Mouse (Mus musculus) G1E (cell line): ENCODE measurements around the gene Akt3.

Source experiments
- CTCF ChIP-seq: IDR thresholded peaks from 2 replicates; pipeline ENCODE4 v1.5.1; 2012; ENCODE audit warnings: low read depth, low read length, inconsistent platforms, mixed read lengths
- GATA1 ChIP-seq: IDR thresholded peaks from 2 replicates; pipeline ENCODE4 v1.6.1; 2012; ENCODE audit warnings: borderline replicate concordance, low read length, inconsistent platforms, mixed read lengths
- TAL1 ChIP-seq: conservative IDR thresholded peaks from 2 replicates; pipeline ENCODE4 v1.6.1; 2012; ENCODE audit warnings: low read depth, low read length, inconsistent platforms, mixed read lengths

DNA sequence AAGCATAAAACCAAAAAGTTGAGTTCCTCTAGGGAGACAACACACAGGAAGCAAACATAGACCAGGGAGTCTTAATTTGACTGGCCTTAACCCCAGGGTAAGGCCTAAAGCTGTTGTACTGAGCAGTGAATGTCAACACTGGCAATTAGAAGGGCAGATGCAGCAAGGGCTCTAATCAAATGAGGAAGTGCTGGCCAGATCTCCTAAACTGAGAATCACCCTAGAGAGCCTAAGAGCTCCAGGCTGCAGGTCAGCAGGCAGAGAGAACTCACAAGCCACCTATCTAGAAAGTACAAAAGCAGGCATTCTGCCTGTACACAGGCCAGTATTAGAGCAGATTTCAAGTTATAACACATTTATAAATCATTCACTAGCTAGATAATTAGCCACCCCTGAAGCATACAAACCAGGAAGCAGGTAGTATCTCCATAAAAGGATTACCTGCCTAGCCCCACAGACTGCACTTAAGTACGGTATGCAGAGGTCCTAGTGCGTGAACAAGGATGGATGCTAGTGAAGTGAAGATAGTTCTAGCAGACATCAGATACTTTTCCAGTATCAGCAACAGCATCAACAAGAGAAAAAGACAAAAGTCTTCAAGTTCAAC, 147.2 kb downstream of the Akt3 start:
- TF ChIP-seq CTCF, result no peak
- no peak for TF ChIP-seq TAL1
- no peak for TF ChIP-seq GATA1
